Mouse (Mus musculus): ENCODE measurements at regions not wholly inside any gene's neighbourhood (a gene's known extent, or its start where the extent isn't known, plus 50 kb on each side); places are given as distances from the start of the nearest gene placed in this dataset.

DNA sequence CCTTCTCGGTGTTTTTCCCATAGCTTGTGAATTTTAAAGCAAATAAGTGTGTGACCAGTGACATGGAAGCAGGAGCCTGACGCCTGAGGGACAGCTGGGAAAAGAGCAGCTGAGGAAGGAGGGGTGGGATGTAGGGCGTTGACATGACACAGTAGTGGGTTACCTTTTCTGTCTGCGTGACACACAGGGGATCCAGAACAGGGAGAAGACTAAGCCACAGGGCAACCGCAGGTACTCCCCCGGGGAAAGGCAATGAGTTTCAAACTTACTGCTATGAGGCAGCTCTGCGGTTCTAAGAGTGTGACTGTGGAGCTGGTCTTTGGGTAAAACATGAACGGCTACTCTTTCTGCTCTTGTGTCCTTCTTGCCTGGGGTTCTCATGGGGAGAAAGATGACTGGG, 170.2 kb upstream of the Prox1 start:
- no peak for TF ChIP-seq TAL1 (IDR thresholded peaks at IDR 0.05; ENCODE audit: low read length)
- no peak for TF ChIP-seq GATA1 (IDR thresholded peaks at IDR 0.05; ENCODE audit: low read length)

All from erythroblast, embryonic 14.5 days (primary cell).